Mouse (Mus musculus) adrenal gland (tissue): ENCODE data around the gene Syne3.

Experiments used
- intact Hi-C: fragments of 180-260 bp; cut with DNase I; formaldehyde crosslinking; loops from one replicate; pipeline ENCODE4 v1.15.1; 2025
- microRNA-seq, 2 experiments: library from miRNA; unstranded; fragments of <30 nt; microRNA quantifications; one replicate each; pipeline ENCODE4; 2019

The Syne3 gene

GRCm38 (mm10) chr12:104899835-104900234 lies 109.8 kb downstream of the Syne3 start:
- intact Hi-C loops = no loop called here

DNA sequence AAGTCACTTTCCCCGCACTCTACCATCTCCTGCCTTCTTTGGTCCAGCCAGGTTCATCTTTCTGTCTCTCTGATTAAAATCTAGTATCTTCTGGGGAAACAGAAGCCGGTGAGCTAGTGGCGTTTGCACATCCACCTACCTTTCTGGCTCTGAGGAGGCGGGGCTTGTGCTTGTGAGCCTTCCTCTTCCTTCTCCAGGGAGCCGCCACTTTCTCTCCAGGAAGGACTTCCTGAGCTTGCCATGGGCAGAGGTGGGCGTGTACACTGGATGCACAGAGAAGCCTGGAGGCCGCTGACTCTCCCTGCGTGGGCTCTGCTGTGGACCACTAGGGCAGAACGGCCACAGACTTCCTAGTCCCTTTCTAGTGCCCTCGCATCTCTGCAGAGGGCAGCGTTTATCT lies 110.4 kb downstream of the Syne3 start:
- intact Hi-C loops = no loop called here

- intact Hi-C loops = no loop called here
Measured at GRCm38 (mm10) chr12:104898718-104899117, 110.9 kb downstream of the Syne3 start.

GRCm38 (mm10) chr12:104897051-104897618 lies 112.5 kb downstream of the Syne3 start:
- intact Hi-C loops = no loop called here

- intact Hi-C loops = no loop called here
Measured at GRCm38 (mm10) chr12:104896640-104897039, 113.0 kb downstream of the Syne3 start.

- intact Hi-C loops = no loop called here
Measured at GRCm38 (mm10) chr12:104892245-104892644, 117.4 kb downstream of the Syne3 start.

DNA sequence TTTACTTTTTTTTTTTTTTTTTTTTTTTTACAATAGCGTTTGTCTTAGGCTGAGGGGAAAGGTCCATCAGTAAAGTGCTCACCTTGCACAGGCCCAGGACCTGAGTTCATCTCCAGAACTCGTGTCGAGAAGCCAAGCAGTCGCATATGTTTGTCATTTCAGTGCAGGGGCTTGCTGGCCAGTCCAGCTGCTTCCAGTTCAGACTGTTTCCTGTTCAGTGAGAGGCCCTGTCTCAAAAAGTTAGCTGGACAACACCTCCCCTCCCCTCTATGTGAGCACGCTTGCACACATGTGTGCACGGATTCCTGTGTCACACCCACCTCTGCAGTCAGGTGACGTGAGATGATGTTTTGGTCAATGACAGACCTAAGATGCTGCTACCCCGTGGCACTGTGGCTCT lies 119.5 kb downstream of the Syne3 start:
- intact Hi-C loops = no loop called here

GRCm38 (mm10) chr12:104886104-104886503 lies 123.5 kb downstream of the Syne3 start:
- intact Hi-C loops = no loop called here

- intact Hi-C loops = no loop called here
Measured at GRCm38 (mm10) chr12:104882533-104882932, 127.1 kb downstream of the Syne3 start.

- intact Hi-C loops = no loop called here
Measured at GRCm38 (mm10) chr12:104882061-104882460, 127.5 kb downstream of the Syne3 start.

DNA sequence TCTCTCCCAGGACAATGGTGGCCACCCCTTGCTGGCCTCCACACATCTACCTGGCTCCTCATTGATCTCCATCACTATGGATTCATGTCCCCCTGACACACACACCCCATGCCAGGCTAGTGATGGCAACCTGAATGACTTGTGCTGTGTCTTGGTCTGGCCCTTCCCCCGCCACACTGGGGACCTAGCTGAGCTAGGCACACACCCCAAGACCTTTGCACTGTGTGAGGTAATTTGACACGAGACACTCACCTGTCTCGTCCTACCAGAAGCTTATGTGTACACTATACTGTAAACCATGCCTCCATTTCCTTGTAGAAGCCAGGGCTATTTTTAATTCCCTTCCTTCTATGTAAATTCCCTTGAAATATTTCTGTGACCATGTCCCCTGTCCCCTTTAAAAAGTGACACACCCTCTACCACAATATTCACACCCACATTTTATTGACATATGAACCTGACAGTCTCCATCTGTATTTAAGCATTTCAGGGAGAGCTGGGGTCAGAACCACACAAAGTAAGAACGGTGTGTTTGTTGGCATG lies 128.0 kb downstream of the Syne3 start:
- intact Hi-C loops = no loop called here

- intact Hi-C loops = no loop called here
Measured at GRCm38 (mm10) chr12:104880367-104880766, 129.2 kb downstream of the Syne3 start.

Small RNA genes lying within 50 kb of the gene (microRNA-seq; reads per million reads assigned to microRNA genes)
- gene Mir3069 = 0.86 to 2.3 reads per million in 2 experiments
